Mouse (Mus musculus) ES-CJ7 (cell line): ENCODE results near the gene Ephb2.

Experiments used
- DNase-seq: peaks from one replicate; pipeline ENCODE4 v3.0.0; 2011; ENCODE audit warnings: low read depth, low spot score

The Ephb2 gene

GRCm38 (mm10) chr4:136835621-136836386 lies at the start of gene Ephb2:
TSS of gene Ephb2 (minus strand) at chr4:136835988.
- peak; percentile 48 for DNase-seq

- DNase-seq = peak; percentile 40
Observed at GRCm38 (mm10) chr4:136878601-136879000, 42.8 kb upstream of the Ephb2 start.

- DNase-seq = peak; percentile 83
Observed at GRCm38 (mm10) chr4:136878171-136878570, 42.4 kb upstream of the Ephb2 start.

- peak; percentile 44 for DNase-seq
Observed at GRCm38 (mm10) chr4:136876971-136877370, 41.2 kb upstream of the Ephb2 start.

GRCm38 (mm10) chr4:136875012-136875411 lies 39.2 kb upstream of the Ephb2 start:
- no peak for DNase-seq

- no peak for DNase-seq
Observed at GRCm38 (mm10) chr4:136868371-136868770, 32.6 kb upstream of the Ephb2 start.

GRCm38 (mm10) chr4:136867690-136868345 lies 32.0 kb upstream of the Ephb2 start:
- peak; percentile 19 for DNase-seq

- DNase-seq = no peak
Observed at GRCm38 (mm10) chr4:136865531-136865930, 29.7 kb upstream of the Ephb2 start.

- peak; percentile 43 for DNase-seq
Observed at GRCm38 (mm10) chr4:136864751-136865470, 29.1 kb upstream of the Ephb2 start.

GRCm38 (mm10) chr4:136863517-136863916 lies 27.7 kb upstream of the Ephb2 start:
- DNase-seq = no peak

- no peak for DNase-seq
Observed at GRCm38 (mm10) chr4:136862411-136862810, 26.6 kb upstream of the Ephb2 start.

- no peak for DNase-seq
Observed at GRCm38 (mm10) chr4:136861806-136862205, 26.0 kb upstream of the Ephb2 start.

- no peak for DNase-seq
Observed at GRCm38 (mm10) chr4:136860022-136860421, 24.2 kb upstream of the Ephb2 start.

GRCm38 (mm10) chr4:136855081-136855480 lies 19.3 kb upstream of the Ephb2 start:
- DNase-seq = peak; percentile 48

GRCm38 (mm10) chr4:136852989-136853388 lies 17.2 kb upstream of the Ephb2 start:
- DNase-seq = no peak

- no peak for DNase-seq
Observed at GRCm38 (mm10) chr4:136852119-136852518, 16.3 kb upstream of the Ephb2 start.

- no peak for DNase-seq
Observed at GRCm38 (mm10) chr4:136848565-136848964, 12.8 kb upstream of the Ephb2 start.

GRCm38 (mm10) chr4:136847166-136847565 lies 11.4 kb upstream of the Ephb2 start:
- DNase-seq = no peak

GRCm38 (mm10) chr4:136842802-136843201 lies 7.0 kb upstream of the Ephb2 start:
- no peak for DNase-seq

- no peak for DNase-seq
Observed at GRCm38 (mm10) chr4:136842033-136842432, 6.2 kb upstream of the Ephb2 start.

GRCm38 (mm10) chr4:136841056-136841455 lies 5.3 kb upstream of the Ephb2 start:
- peak; percentile 81 for DNase-seq

GRCm38 (mm10) chr4:136838462-136838861 lies 2.7 kb upstream of the Ephb2 start:
- DNase-seq = no peak
